Mouse (Mus musculus): ENCODE measurements around the gene Ncln. TPM values are rescaled to one million over a fixed set of nuclear protein-coding genes. Genes with fewer than 3 reads are reported as not detected.

Gene Ncln
- 100 to 1,000 TPM; 113 to 131 TPM for total RNA-seq (2023)

GRCm38 (mm10) chr10:81496264-81496901 lies at the start of gene Ncln:
Gene Ncln (minus strand): TSS chr10:81496392.

GRCm38 (mm10) chr10:81545161-81545747 lies 49.1 kb upstream of the Ncln start, which contains the start of gene Gna11:
Gene Gna11 (minus strand): TSS chr10:81545190.

GRCm38 (mm10) chr10:81524051-81524605 lies 27.9 kb upstream of the Ncln start, which contains the start of gene Gna15:
Gene Gna15 (minus strand): TSS chr10:81524225.

GRCm38 (mm10) chr10:81500032-81500431 lies 3.8 kb upstream of the Ncln start, which contains the start of gene S1pr4:
Gene S1pr4 (minus strand): TSS chr10:81500132.

GRCm38 (mm10) chr10:81482533-81482889 lies 13.7 kb downstream of the Ncln start, which contains the start of gene Celf5:
Gene Celf5 (minus strand): TSS chr10:81482709.

GRCm38 (mm10) chr10:81455181-81455895 lies 40.9 kb downstream of the Ncln start, which contains the start of gene Nfic:
Gene Nfic (minus strand): TSS chr10:81455635.

Other genes starting within 250 kb of the Ncln start
- gene Matk, start 243.5 kb downstream of the Ncln start, total RNA-seq (2023): 10 to 100 TPM; 24.5 to 29.5 TPM
- gene Mrpl54, start 229.5 kb downstream of the Ncln start, total RNA-seq (2023): 100 to 1,000 TPM; 106 to 112 TPM
- gene Apba3, start 229.4 kb downstream of the Ncln start, total RNA-seq (2023): 10 to 100 TPM; 32.7 to 50.4 TPM
- gene Tjp3, start 204.8 kb downstream of the Ncln start, total RNA-seq (2023): 10 to 100 TPM; 14.0 to 18.9 TPM
- gene Pip5k1c, start 203.4 kb downstream of the Ncln start, total RNA-seq (2023): 100 to 1,000 TPM; 130 to 154 TPM
- 10 to 100 TPM; 53.3 to 59.3 TPM for gene Cactin, start 175.3 kb downstream of the Ncln start, total RNA-seq (2023)
- 1 to 10 TPM; 4.6 to 6.0 TPM for gene Tbxa2r, start 167.7 kb downstream of the Ncln start, total RNA-seq (2023)
- under 1 TPM; 0.78 to 0.92 TPM for gene Gipc3, start 153.1 kb downstream of the Ncln start, total RNA-seq (2023)
- 10 to 100 TPM; 77.8 to 80.1 TPM for gene Hmg20b, start 145.9 kb downstream of the Ncln start, total RNA-seq (2023)
- 10 to 100 TPM; 11.6 to 13.5 TPM for gene Mfsd12, start 138.9 kb downstream of the Ncln start, total RNA-seq (2023)
- gene 4930404N11Rik, start 130.6 kb downstream of the Ncln start, total RNA-seq (2023): 10 to 100 TPM in 1 of 2 experiments, 1 to 10 TPM in 1; 7.8 to 11.0 TPM
- 10 to 100 TPM; 47.9 to 55.7 TPM for gene Fzr1, start 117.9 kb downstream of the Ncln start, total RNA-seq (2023)
- gene Dohh, start 112.0 kb downstream of the Ncln start, total RNA-seq (2023): 10 to 100 TPM; 36.0 to 37.0 TPM
- 1 to 10 TPM; 1.6 to 4.6 TPM for gene Gm48551, start 111.9 kb downstream of the Ncln start, total RNA-seq (2023)
- 1 to 10 TPM; 4.3 to 5.4 TPM for gene Gm48552, start 107.4 kb downstream of the Ncln start, total RNA-seq (2023)
- gene Smim24, start 103.3 kb downstream of the Ncln start, total RNA-seq (2023): 1 to 10 TPM; 5.8 to 9.2 TPM
- gene Nfic, start 40.8 kb downstream of the Ncln start, total RNA-seq (2023): 10 to 100 TPM; 15.0 to 22.8 TPM
- not detected for gene Celf5, start 13.7 kb downstream of the Ncln start, total RNA-seq (2023)
- gene S1pr4, start 3.7 kb upstream of the Ncln start, total RNA-seq (2023): 10 to 100 TPM; 78.0 to 83.2 TPM
- gene Gna15, start 27.8 kb upstream of the Ncln start, total RNA-seq (2023): 1 to 10 TPM; 6.3 to 9.1 TPM
- 10 to 100 TPM; 24.4 to 31.5 TPM for gene Gna11, start 48.8 kb upstream of the Ncln start, total RNA-seq (2023)
- 100 to 1,000 TPM; 336 to 341 TPM for gene Aes, start 63.1 kb upstream of the Ncln start, total RNA-seq (2023)
- gene Tle2, start 78.2 kb upstream of the Ncln start, total RNA-seq (2023): 1 to 10 TPM; 3.7 to 4.7 TPM
- gene Tle6, start 104.7 kb upstream of the Ncln start, total RNA-seq (2023): under 1 TPM; 0.52 to 0.68 TPM
- gene BC025920, start 109.9 kb upstream of the Ncln start, total RNA-seq (2023): 1 to 10 TPM; 3.2 to 4.3 TPM
- gene Sirt6, start 131.4 kb upstream of the Ncln start, total RNA-seq (2023): 10 to 100 TPM; 23.5 to 28.2 TPM
- gene Ankrd24, start 132.1 kb upstream of the Ncln start, total RNA-seq (2023): 1 to 10 TPM; 2.7 to 3.8 TPM
- gene Gm10778, start 152.7 kb upstream of the Ncln start, total RNA-seq (2023): 1 to 10 TPM; 4.0 to 4.5 TPM
- gene Zfp433, start 208.4 kb upstream of the Ncln start, total RNA-seq (2023): 10 to 100 TPM in 1 of 2 experiments, 1 to 10 TPM in 1; 8.6 to 17.8 TPM